Mouse (Mus musculus) intestine, embryonic 14.5 days (tissue): ENCODE data around the gene Sfxn5. TPM values are rescaled to one million over a fixed set of nuclear protein-coding genes. Genes with fewer than 3 reads are reported as not detected.
A peak's percentile ranks its signal among the peaks of the same experiment; 100 is the strongest.

ENCODE experiments used
- ATAC-seq: fragments of 200-750 bp; cut with Nextera tagmentation; replicated peaks from 2 replicates; pipeline ENCODE4 v1.8.0; 2017; ENCODE audit warnings: low read depth, moderate number of reproducible peaks, moderate TSS enrichment, moderate library complexity; ENCODE audit not compliant: low FRiP score, low TSS enrichment
- DNase-seq: peaks from one replicate; pipeline ENCODE4 v3.0.0-alpha.2; 2018; ENCODE audit warnings: low spot score
- H3K27ac ChIP-seq: fragments of 300-500 bp; sonication (generic); 2 replicates; pipeline ENCODE4 v1.5.1; 2014; ENCODE audit warnings: low read depth, mild to moderate bottlenecking, control low read depth
- H3K27me3 ChIP-seq: fragments of 300-500 bp; sonication (generic); replicated peaks from 2 replicates; pipeline ENCODE4 v1.6.1; 2014; ENCODE audit warnings: low read length, control low read depth; ENCODE audit not compliant: control insufficient read depth, insufficient read depth
- H3K36me3 ChIP-seq: fragments of 300-500 bp; sonication (generic); 2 replicates; pipeline ENCODE4 v1.6.1; 2014; ENCODE audit warnings: low read length, control low read depth; ENCODE audit not compliant: control insufficient read depth, insufficient read depth
- H3K4me1 ChIP-seq: fragments of 300-500 bp; sonication (generic); replicated peaks from 2 replicates; pipeline ENCODE4 v1.6.1; 2014; ENCODE audit warnings: low read length, control low read depth, mixed read lengths; ENCODE audit not compliant: control insufficient read depth, insufficient read depth
- H3K4me2 ChIP-seq: fragments of 300-500 bp; sonication (generic); 2 replicates; pipeline ENCODE4 v1.6.1; 2014; ENCODE audit warnings: low read length
- H3K4me3 ChIP-seq: fragments of 300-500 bp; sonication (generic); 2 replicates; pipeline ENCODE4 v1.5.1; 2014; ENCODE audit warnings: low read depth, low read length, control low read depth, mixed read lengths
- H3K9ac ChIP-seq: fragments of 300-500 bp; sonication (generic); 2 replicates; pipeline ENCODE4 v1.6.1; 2014; ENCODE audit warnings: mild to moderate bottlenecking, low read length
- H3K9me3 ChIP-seq: fragments of 300-500 bp; sonication (generic); 2 replicates; pipeline ENCODE4 v1.6.1; 2016; ENCODE audit warnings: low read length, control low read depth; ENCODE audit not compliant: control insufficient read depth
- WGBS: fragments of 180-500 bp; shearing (Covaris S2); extraction: QIAGEN DNeasy Blood & Tissue Kit; methylation state at CpG from one replicate; pipeline ENCODE4 v1.1.7; 2014; 5-methylcytosine and 5-hydroxymethylcytosine counted together
- polyA plus RNA-seq: library from polyadenylated mRNA; unstranded; fragments of >200 nt; fragmentation: Nextera tagmentation; extraction: Ambion mirVana; gene quantifications from 2 replicates; pipeline ENCODE4 v1.2.1, GENCODE M21; 2014

Gene Sfxn5
- polyA plus RNA-seq, 1 experiment from 2014 or later, result 8.3 TPM

GRCm38 (mm10) chr6:85344929-85345328 is 11.7 kb upstream of the Sfxn5 start:
- H3K4me2 ChIP-seq, result no peak overlapping the region
- no peaks in the 10 kb centered on the region for H3K4me1 ChIP-seq
- H3K36me3 ChIP-seq, result 0 out of 2 replicates have a peak, but pooled peaks cover 7% of the 10 kb centered on the region
- DNase-seq (no peak), ATAC-seq (no peak)
- no peaks in the 10 kb centered on the region for H3K27me3 ChIP-seq
- no peak overlapping the region for H3K9ac ChIP-seq
- no peak overlapping the region for H3K27ac ChIP-seq
- H3K4me3 ChIP-seq, result no peak overlapping the region
- no peaks in the 10 kb centered on the region for H3K9me3 ChIP-seq

GRCm38 (mm10) chr6:85343027-85343426 is 9.8 kb upstream of the Sfxn5 start:
- Histone ChIP-seq H3K4me2 (no peak overlapping the region), H3K4me1 (no peaks in the 10 kb centered on the region), H3K9ac (no peak overlapping the region), H3K4me3 (no peak overlapping the region), H3K27ac (no peak overlapping the region), H3K27me3 (no peaks in the 10 kb centered on the region), H3K36me3 (0 out of 2 replicates have a peak, but pooled peaks cover 3% of the 10 kb centered on the region), H3K9me3 (no peaks in the 10 kb centered on the region)
- no peak for ATAC-seq
- DNase-seq, result no peak
- WGBS, result 88% methylated on average over 8 of the region's 8 CpGs

DNA sequence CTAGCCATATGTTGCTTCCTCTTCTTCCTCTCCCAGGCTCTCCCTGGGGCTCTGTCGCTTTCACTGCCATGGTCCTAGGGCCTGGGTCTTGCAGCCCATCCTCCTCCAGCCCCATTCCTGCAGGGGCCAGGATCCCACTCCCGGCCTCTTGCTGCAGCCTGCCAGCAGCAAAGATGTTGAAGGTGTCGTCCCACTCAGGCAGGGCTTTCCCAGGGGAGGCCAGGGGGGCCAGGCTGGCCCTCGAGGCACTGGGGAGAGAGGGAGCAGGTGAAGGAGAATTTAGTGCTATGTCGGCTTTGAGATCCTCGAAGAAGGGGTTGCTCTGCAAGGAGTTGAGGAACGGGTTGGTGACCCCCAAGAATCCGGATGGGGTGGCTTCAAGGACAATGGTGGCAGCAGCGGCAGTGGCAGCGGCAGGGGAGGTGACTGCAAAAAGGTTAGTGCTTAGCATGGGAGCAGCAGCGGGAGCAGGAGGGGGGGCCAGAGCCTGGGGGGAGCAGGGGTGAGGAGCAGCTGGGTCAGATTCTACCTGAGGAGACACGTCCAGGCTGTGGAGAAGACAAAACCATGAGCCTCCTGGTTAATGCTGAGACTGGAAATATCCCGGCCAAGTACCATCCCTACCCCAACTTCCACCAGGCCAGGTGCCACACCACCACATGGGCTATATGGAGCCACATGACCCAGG is 8.7 kb upstream of the Sfxn5 start:
- Histone ChIP-seq H3K27ac (no peak overlapping the region), H3K9me3 (no peaks in the 10 kb centered on the region), H3K4me2 (no peak overlapping the region), H3K36me3 (no peaks in the 10 kb centered on the region; the same call in 1 of the 2 replicates), H3K9ac (no peak overlapping the region), H3K4me1 (no peaks in the 10 kb centered on the region), H3K27me3 (no peaks in the 10 kb centered on the region), H3K4me3 (no peak overlapping the region)
- DNase-seq (no peak), ATAC-seq (no peak)
- 69% methylated on average over 13 of the region's 13 CpGs for WGBS

DNA sequence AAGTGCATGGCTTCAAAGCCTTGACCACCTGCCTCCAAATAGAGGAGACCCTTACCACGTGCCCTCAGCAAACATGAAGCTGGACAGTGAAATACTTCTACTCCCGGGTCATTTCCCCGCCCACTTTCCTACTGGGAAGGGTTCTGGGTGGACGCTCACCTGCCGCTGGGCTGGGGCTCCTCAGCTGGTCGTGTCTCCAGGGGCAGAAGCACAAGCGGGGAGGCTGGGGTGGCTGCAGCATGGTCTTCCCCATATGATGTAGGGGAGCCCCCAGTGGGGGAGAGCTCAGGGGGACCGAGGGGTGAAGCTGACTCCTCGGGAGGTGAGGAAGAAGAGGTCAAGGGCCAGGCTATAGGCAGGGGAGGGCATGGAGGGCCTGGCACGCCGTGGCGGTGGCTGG is 7.0 kb upstream of the Sfxn5 start:
- WGBS, result 69% methylated on average over 12 of the region's 12 CpGs
- DNase-seq (no peak), ATAC-seq (no peak)
- Histone ChIP-seq H3K4me3 (no peak overlapping the region), H3K4me1 (no peaks in the 10 kb centered on the region), H3K4me2 (no peak overlapping the region), H3K9me3 (no peaks in the 10 kb centered on the region), H3K27ac (no peak overlapping the region), H3K27me3 (no peaks in the 10 kb centered on the region), H3K36me3 (peaks cover 4% of the 10 kb centered on the region; the same call in 1 of the 2 replicates), H3K9ac (no peak overlapping the region)

- Histone ChIP-seq H3K27me3 (no peaks in the 10 kb centered on the region), H3K9ac (no peak overlapping the region), H3K36me3 (peaks cover 4% of the 10 kb centered on the region; the same call in 1 of the 2 replicates), H3K4me1 (no peaks in the 10 kb centered on the region), H3K9me3 (no peaks in the 10 kb centered on the region), H3K27ac (no peak overlapping the region), H3K4me2 (no peak overlapping the region), H3K4me3 (no peak overlapping the region)
- 67% methylated on average over 1 of the region's 1 CpGs for whole genome bisulfite sequencing
- DNase-seq (peak; percentile 55), ATAC-seq (no peak)
Measured at GRCm38 (mm10) chr6:85339273-85339901, 6.2 kb upstream of the Sfxn5 start.

- Histone ChIP-seq H3K4me3 (no peak overlapping the region), H3K27me3 (0 out of 2 replicates have a peak, but pooled peaks cover under 1% of the 10 kb centered on the region), H3K4me2 (no peak overlapping the region), H3K9ac (no peak overlapping the region), H3K9me3 (no peaks in the 10 kb centered on the region), H3K27ac (no peak overlapping the region), H3K4me1 (peaks cover under 1% of the 10 kb centered on the region; the same call in 1 of the 2 replicates), H3K36me3 (peaks cover 4% of the 10 kb centered on the region; the same call in 1 of the 2 replicates)
- 78% methylated on average over 9 of the region's 9 CpGs for WGBS
- DNase-seq, result no peak
- ATAC-seq, result no peak
Measured at GRCm38 (mm10) chr6:85336944-85337343, 3.7 kb upstream of the Sfxn5 start.

GRCm38 (mm10) chr6:85335352-85335751 is 2.1 kb upstream of the Sfxn5 start:
- no peak for ATAC-seq
- no peak overlapping the region for H3K27ac ChIP-seq

DNA sequence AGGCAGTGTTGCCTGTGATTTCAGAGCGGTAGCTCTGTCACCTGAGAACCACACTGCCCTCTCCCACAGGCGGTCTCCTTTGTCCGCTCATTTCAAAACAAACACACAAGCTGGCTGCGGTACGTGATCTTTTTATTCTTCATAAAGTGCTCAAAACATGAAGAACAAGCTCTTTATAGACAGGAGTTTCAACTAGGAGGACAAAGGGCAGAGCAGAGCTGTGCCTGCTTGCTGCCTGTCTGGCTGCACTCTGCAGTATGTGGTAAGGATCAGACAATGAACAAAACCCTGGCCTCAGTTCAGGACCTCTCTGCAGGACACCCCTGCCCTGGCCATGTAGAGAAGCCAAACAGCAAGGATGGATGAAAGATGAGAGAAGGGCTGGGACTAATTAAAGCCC is 1.6 kb upstream of the Sfxn5 start:
- Histone ChIP-seq H3K4me1 (peaks cover 8% of the 10 kb centered on the region), H3K4me3 (no peak overlapping the region), H3K36me3 (peaks cover 4% of the 10 kb centered on the region; the same call in 1 of the 2 replicates), H3K27me3 (0 out of 2 replicates have a peak, but pooled peaks cover 3% of the 10 kb centered on the region), H3K4me2 (no peak overlapping the region), H3K9ac (no peak overlapping the region), H3K9me3 (no peaks in the 10 kb centered on the region), H3K27ac (no peak overlapping the region)
- ATAC-seq (no peak), DNase-seq (no peak)
- WGBS, result 68% methylated on average over 5 of the region's 5 CpGs

More at GRCm38 (mm10) chr6:85335352-85335751, 2.1 kb upstream of the Sfxn5 start:
- no peak overlapping the region for H3K4me2 ChIP-seq
- no peak for DNase-seq
- H3K27me3 ChIP-seq, result 0 out of 2 replicates have a peak, but pooled peaks cover 3% of the 10 kb centered on the region
- 66% methylated on average over 3 of the region's 3 CpGs for WGBS
- peaks cover 8% of the 10 kb centered on the region for H3K4me1 ChIP-seq
- H3K9ac ChIP-seq, result no peak overlapping the region
- no peak overlapping the region for H3K4me3 ChIP-seq
- no peaks in the 10 kb centered on the region for H3K9me3 ChIP-seq
- H3K36me3 ChIP-seq, result peaks cover 4% of the 10 kb centered on the region; the same call in 1 of the 2 replicates
